21 mouse cellular contexts compared by ENCODE assay signal in genomic region chr12:16992355-16992754, GRCm38 (mm10). TPM values are rescaled to one million over a fixed set of nuclear protein-coding genes. Genes with fewer than 3 reads are reported as not detected.
"Had no signal": no experiment of that assay in that cellular context is flagged by ENCODE, and none has a peak within 500 bp of the region (broad histone marks: within the 10 kb centered on the region; RNA-seq: fewer than 3 reads in every experiment).

No protein-coding gene starts in this region.

- H3K9ac ChIP-seq: liver, embryonic 15.5 days; liver, postnatal 0 days; lung, embryonic 15.5 days; midbrain, embryonic 13.5 days; midbrain, embryonic 15.5 days; neural tube, embryonic 13.5 days; neural tube, embryonic 15.5 days had no signal

- ATAC-seq: liver, postnatal 0 days; lung, postnatal 0 days; midbrain, embryonic 13.5 days; midbrain, embryonic 15.5 days had no signal

- H3K4me2 ChIP-seq: liver, embryonic 15.5 days; lung, embryonic 15.5 days; midbrain, embryonic 13.5 days; midbrain, embryonic 15.5 days; neural tube, embryonic 13.5 days; neural tube, embryonic 15.5 days had no signal

- H3K9me3 ChIP-seq: liver, embryonic 15.5 days; lung, embryonic 15.5 days; midbrain, embryonic 10.5 days; midbrain, embryonic 13.5 days; midbrain, embryonic 15.5 days; neural tube, embryonic 13.5 days; neural tube, embryonic 15.5 days had no signal

- H3K27me3 ChIP-seq: lung, embryonic 15.5 days; midbrain, embryonic 15.5 days had no signal

- H3K4me1 ChIP-seq: lung, embryonic 15.5 days; midbrain, embryonic 10.5 days; midbrain, embryonic 13.5 days; midbrain, embryonic 15.5 days; neural tube, embryonic 13.5 days; neural tube, embryonic 15.5 days had no signal

- H3K27ac ChIP-seq: liver, embryonic 15.5 days; lung, embryonic 15.5 days; macrophage; midbrain, embryonic 10.5 days; midbrain, embryonic 13.5 days; midbrain, embryonic 15.5 days; neural tube, embryonic 13.5 days; neural tube, embryonic 15.5 days had no signal

- H3K4me3 ChIP-seq: liver, embryonic 15.5 days; lung, embryonic 15.5 days; midbrain, embryonic 10.5 days; midbrain, embryonic 13.5 days; midbrain, embryonic 15.5 days; myocyte; neural tube, embryonic 13.5 days; neural tube, embryonic 15.5 days had no signal

- H3K36me3 ChIP-seq: midbrain, embryonic 15.5 days had no signal

- DNase-seq: liver, postnatal 0 days; lung, adult 2 months; lung, postnatal 14 days; lung, postnatal 36 days; retina, postnatal 1 day; right cerebral cortex, adult 18-20 months; right cerebral cortex, postnatal 25 days; thymus, adult 18-20 months; thymus, postnatal 14 days; thymus, postnatal 36 days had no signal

RNA-seq across cellular contexts. Expression of gene 2410004P03Rik, which starts 19.2 kb away (rescaled TPM):
- total RNA-seq: megakaryocyte-erythroid progenitor cell, adult 5-6 weeks had no signal
- polyA plus RNA-seq: liver, embryonic 15.5 days had no signal
